Mouse (Mus musculus) fibroblast of lung, adult 2 months (primary cell): ENCODE data around the gene Tmem50a.
A peak's percentile ranks its signal among the peaks of the same experiment; 100 is the strongest.
"Not testable (repeated sequence)": the region's sequence is repeated elsewhere in the genome, so short reads cannot be mapped to it uniquely, and the experiment has no call there.

ENCODE experiments used
- DNase-seq: peaks from one replicate; pipeline ENCODE4 v3.0.0-alpha.2; 2011; ENCODE audit warnings: low read depth

Gene Tmem50a

GRCm38 (mm10) chr4:134922925-134923244 is 8.1 kb upstream of the Tmem50a start:
- DNase-seq = no peak

GRCm38 (mm10) chr4:134922111-134922924 is 7.5 kb upstream of the Tmem50a start:
- no peak for DNase-seq

GRCm38 (mm10) chr4:134921703-134922102 is 6.9 kb upstream of the Tmem50a start:
- DNase-seq = no peak

GRCm38 (mm10) chr4:134920631-134921030 is 5.8 kb upstream of the Tmem50a start:
- no peak for DNase-seq

- no peak for DNase-seq
These were observed 5.1 kb upstream of the Tmem50a start for GRCm38 (mm10) chr4:134919733-134920540.

GRCm38 (mm10) chr4:134918381-134918780 is 3.6 kb upstream of the Tmem50a start:
- DNase-seq = no peak

GRCm38 (mm10) chr4:134917194-134917593 is 2.4 kb upstream of the Tmem50a start:
- no peak for DNase-seq

- DNase-seq = no peak
These were observed 613 bp upstream of the Tmem50a start for GRCm38 (mm10) chr4:134915223-134916050.

GRCm38 (mm10) chr4:134914122-134914863 is 531 bp downstream of the Tmem50a start:
- no peak for DNase-seq

- DNase-seq = no peak
These were observed 1.4 kb downstream of the Tmem50a start for GRCm38 (mm10) chr4:134913413-134913812.

GRCm38 (mm10) chr4:134911406-134911805 is 3.4 kb downstream of the Tmem50a start:
- not testable (repeated sequence) for DNase-seq

GRCm38 (mm10) chr4:134903046-134903445 is 11.8 kb downstream of the Tmem50a start:
- DNase-seq = no peak

GRCm38 (mm10) chr4:134901126-134901525 is 13.7 kb downstream of the Tmem50a start:
- no peak for DNase-seq

- DNase-seq = no peak
These were observed 17.6 kb downstream of the Tmem50a start for GRCm38 (mm10) chr4:134897256-134897655.

- no peak for DNase-seq
These were observed 22.7 kb downstream of the Tmem50a start for GRCm38 (mm10) chr4:134892096-134892495.

- DNase-seq = no peak
These were observed 30.5 kb downstream of the Tmem50a start for GRCm38 (mm10) chr4:134884364-134884763.

GRCm38 (mm10) chr4:134883808-134884207 is 31.0 kb downstream of the Tmem50a start:
- no peak for DNase-seq

GRCm38 (mm10) chr4:134883266-134883665 is 31.6 kb downstream of the Tmem50a start:
- DNase-seq = no peak

- no peak for DNase-seq
These were observed 34.8 kb downstream of the Tmem50a start for GRCm38 (mm10) chr4:134880041-134880440.

GRCm38 (mm10) chr4:134879410-134879981 is 35.3 kb downstream of the Tmem50a start:
- peak; percentile 25 for DNase-seq

GRCm38 (mm10) chr4:134876171-134876570 is 38.7 kb downstream of the Tmem50a start:
- no peak for DNase-seq
